Mouse (Mus musculus) heart, embryonic 16.5 days (tissue): Measurements from ENCODE around the gene Slc39a10. TPM values are rescaled to one million over a fixed set of nuclear protein-coding genes. Genes with fewer than 3 reads are reported as not detected.

ENCODE experiments used
- ATAC-seq: fragments of 200-750 bp; cut with Nextera tagmentation; replicated peaks from 2 replicates; pipeline ENCODE4 v1.8.0; 2017; ENCODE audit warnings: moderate number of reproducible peaks; ENCODE audit not compliant: insufficient read depth, low FRiP score; ENCODE audit errors: extremely low read depth
- H3K27ac ChIP-seq: fragments of 300-500 bp; sonication (generic); 2 replicates; pipeline ENCODE4 v1.5.1; 2014; ENCODE audit warnings: mild to moderate bottlenecking, low read length, control low read depth, moderate library complexity
- H3K27me3 ChIP-seq: fragments of 300-500 bp; sonication (generic); 2 replicates; pipeline ENCODE4 v1.6.1; 2014; ENCODE audit warnings: low read length, mixed read lengths; ENCODE audit not compliant: control insufficient read depth, insufficient read depth
- H3K36me3 ChIP-seq: fragments of 300-500 bp; sonication (generic); 2 replicates; pipeline ENCODE4 v1.6.1; 2014; ENCODE audit not compliant: control insufficient read depth, insufficient read depth
- H3K4me1 ChIP-seq: fragments of 300-500 bp; sonication (generic); 2 replicates; pipeline ENCODE4 v1.6.1; 2014; ENCODE audit warnings: low read length, mixed read lengths; ENCODE audit not compliant: control insufficient read depth, insufficient read depth
- H3K4me2 ChIP-seq: fragments of 300-500 bp; sonication (generic); 2 replicates; pipeline ENCODE4 v1.6.1; 2014; ENCODE audit warnings: low read depth, mild to moderate bottlenecking, control low read depth, low read length
- H3K4me3 ChIP-seq: fragments of 300-500 bp; sonication (generic); 2 replicates; pipeline ENCODE4 v1.5.1; 2014; ENCODE audit warnings: mild to moderate bottlenecking, control low read depth, low read length
- H3K9ac ChIP-seq: fragments of 300-500 bp; sonication (generic); 2 replicates; pipeline ENCODE4 v1.6.1; 2014; ENCODE audit warnings: low read length, control low read depth
- H3K9me3 ChIP-seq: fragments of 300-500 bp; sonication (generic); replicated peaks from 2 replicates; pipeline ENCODE4 v1.6.1; 2016; ENCODE audit warnings: low read length; ENCODE audit not compliant: control insufficient read depth
- WGBS: fragments of 180-500 bp; shearing (Covaris S2); extraction: QIAGEN DNeasy Blood & Tissue Kit; methylation state at CpG from one replicate; pipeline ENCODE4 v1.1.7; 2014; 5-methylcytosine and 5-hydroxymethylcytosine counted together
- polyA plus RNA-seq: library from polyadenylated mRNA; unstranded; fragments of >200 nt; fragmentation: Nextera tagmentation; extraction: Ambion mirVana; gene quantifications from 2 replicates; pipeline ENCODE4 v1.2.1, GENCODE M21; 2015

The Slc39a10 gene
- 17.0 and 18.5 TPM in 2 replicates for polyA plus RNA-seq

- Histone ChIP-seq H3K36me3 (no peaks in the 10 kb centered on the region), H3K27me3 (no peaks in the 10 kb centered on the region), H3K4me2 (no peak within 1 kb of the TSS), H3K9ac (no peak within 1 kb of the TSS), H3K9me3 (no peaks in the 10 kb centered on the region), H3K4me3 (no peak within 1 kb of the TSS), H3K27ac (no peak within 1 kb of the TSS), H3K4me1 (peaks cover 6% of the 10 kb centered on the region; the same call in 1 of the 2 replicates)
- no peak for ATAC-seq
- WGBS = 73% methylated on average over 3 of the region's 3 CpGs
Measured at GRCm38 (mm10) chr1:46892752-46893151, at the start of gene Slc39a10. Gene Slc39a10 (minus strand): TSS chr1:46892852.

GRCm38 (mm10) chr1:46939295-46939694 is 46.6 kb upstream of the Slc39a10 start:
- H3K36me3 ChIP-seq = no peaks in the 10 kb centered on the region
- no peak overlapping the region for H3K9ac ChIP-seq
- no peak overlapping the region for H3K4me3 ChIP-seq
- no peaks in the 10 kb centered on the region for H3K4me1 ChIP-seq
- H3K27me3 ChIP-seq = no peaks in the 10 kb centered on the region
- WGBS = 91% methylated on average over 2 of the region's 2 CpGs
- no peak for ATAC-seq
- H3K4me2 ChIP-seq = no peak overlapping the region
- no peaks in the 10 kb centered on the region for H3K9me3 ChIP-seq
- H3K27ac ChIP-seq = no peak overlapping the region

GRCm38 (mm10) chr1:46937641-46938040 is 45.0 kb upstream of the Slc39a10 start:
- no peak overlapping the region for H3K27ac ChIP-seq
- no peak overlapping the region for H3K4me3 ChIP-seq
- no peak overlapping the region for H3K9ac ChIP-seq
- no peaks in the 10 kb centered on the region for H3K9me3 ChIP-seq
- WGBS = 55% methylated on average over 2 of the region's 2 CpGs
- no peak for ATAC-seq
- no peak overlapping the region for H3K4me2 ChIP-seq
- no peaks in the 10 kb centered on the region for H3K27me3 ChIP-seq
- H3K4me1 ChIP-seq = no peaks in the 10 kb centered on the region
- H3K36me3 ChIP-seq = no peaks in the 10 kb centered on the region

GRCm38 (mm10) chr1:46927104-46927503 is 34.5 kb upstream of the Slc39a10 start:
- no peak for ATAC-seq
- H3K9ac ChIP-seq = no peak overlapping the region
- no peaks in the 10 kb centered on the region for H3K4me1 ChIP-seq

GRCm38 (mm10) chr1:46926239-46926638 is 33.6 kb upstream of the Slc39a10 start:
- H3K4me3 ChIP-seq = no peak overlapping the region
- no peak overlapping the region for H3K27ac ChIP-seq
- 43% methylated on average over 3 of the region's 3 CpGs for WGBS
- no peaks in the 10 kb centered on the region for H3K27me3 ChIP-seq
- H3K36me3 ChIP-seq = no peaks in the 10 kb centered on the region
- H3K4me1 ChIP-seq = no peaks in the 10 kb centered on the region
- H3K4me2 ChIP-seq = no peak overlapping the region
- no peak for ATAC-seq
- H3K9ac ChIP-seq = no peak overlapping the region
- H3K9me3 ChIP-seq = no peaks in the 10 kb centered on the region

More at GRCm38 (mm10) chr1:46927104-46927503, 34.5 kb upstream of the Slc39a10 start:
- H3K4me2 ChIP-seq = no peak overlapping the region
- no peaks in the 10 kb centered on the region for H3K36me3 ChIP-seq
- no peak overlapping the region for H3K4me3 ChIP-seq
- no peaks in the 10 kb centered on the region for H3K9me3 ChIP-seq
- no peaks in the 10 kb centered on the region for H3K27me3 ChIP-seq
- H3K27ac ChIP-seq = no peak overlapping the region

- Histone ChIP-seq H3K9me3 (no peaks in the 10 kb centered on the region), H3K4me1 (no peaks in the 10 kb centered on the region), H3K27me3 (no peaks in the 10 kb centered on the region), H3K4me2 (no peak overlapping the region), H3K4me3 (no peak overlapping the region), H3K36me3 (no peaks in the 10 kb centered on the region), H3K9ac (no peak overlapping the region), H3K27ac (no peak overlapping the region)
- no peak for ATAC-seq
Measured at GRCm38 (mm10) chr1:46924992-46925391, 32.3 kb upstream of the Slc39a10 start.

- WGBS = 89% methylated on average over 7 of the region's 7 CpGs
- Histone ChIP-seq H3K4me2 (no peak overlapping the region), H3K27ac (no peak overlapping the region), H3K27me3 (no peaks in the 10 kb centered on the region), H3K4me3 (no peak overlapping the region), H3K9ac (no peak overlapping the region), H3K4me1 (no peaks in the 10 kb centered on the region), H3K36me3 (no peaks in the 10 kb centered on the region), H3K9me3 (no peaks in the 10 kb centered on the region)
- ATAC-seq = no peak
Measured at GRCm38 (mm10) chr1:46922904-46923303, 30.3 kb upstream of the Slc39a10 start.

GRCm38 (mm10) chr1:46921630-46922029 is 29.0 kb upstream of the Slc39a10 start:
- no peak overlapping the region for H3K4me3 ChIP-seq
- H3K4me1 ChIP-seq = no peaks in the 10 kb centered on the region
- no peaks in the 10 kb centered on the region for H3K9me3 ChIP-seq
- H3K27ac ChIP-seq = no peak overlapping the region
- no peaks in the 10 kb centered on the region for H3K27me3 ChIP-seq
- H3K36me3 ChIP-seq = no peaks in the 10 kb centered on the region
- ATAC-seq = no peak
- no peak overlapping the region for H3K9ac ChIP-seq
- H3K4me2 ChIP-seq = no peak overlapping the region

- no peak overlapping the region for H3K9ac ChIP-seq
Measured at GRCm38 (mm10) chr1:46916237-46916636, 23.6 kb upstream of the Slc39a10 start.

GRCm38 (mm10) chr1:46914349-46914748 is 21.7 kb upstream of the Slc39a10 start:
- H3K4me1 ChIP-seq = no peaks in the 10 kb centered on the region
- H3K27ac ChIP-seq = no peak overlapping the region
- H3K9ac ChIP-seq = no peak overlapping the region
- no peaks in the 10 kb centered on the region for H3K27me3 ChIP-seq
- H3K36me3 ChIP-seq = no peaks in the 10 kb centered on the region
- ATAC-seq = no peak
- H3K4me3 ChIP-seq = no peak overlapping the region
- peaks cover 4% of the 10 kb centered on the region for H3K9me3 ChIP-seq
- H3K4me2 ChIP-seq = no peak overlapping the region
- 45% methylated on average over 1 of the region's 1 CpGs for WGBS

More at GRCm38 (mm10) chr1:46916237-46916636, 23.6 kb upstream of the Slc39a10 start:
- H3K27me3 ChIP-seq = no peaks in the 10 kb centered on the region
- no peak for ATAC-seq
- peaks cover 4% of the 10 kb centered on the region for H3K9me3 ChIP-seq
- no peak overlapping the region for H3K4me3 ChIP-seq
- no peak overlapping the region for H3K4me2 ChIP-seq
- H3K36me3 ChIP-seq = no peaks in the 10 kb centered on the region
- no peaks in the 10 kb centered on the region for H3K4me1 ChIP-seq
- H3K27ac ChIP-seq = no peak overlapping the region
